Mouse (Mus musculus) MEL (cell line): ENCODE results near the gene Fhit.

ENCODE experiments used
- CTCF ChIP-seq, 3 experiments: IDR thresholded peaks in 2 of 3; conservative IDR thresholded peaks in 1 of 3; 2 replicates each; pipeline ENCODE4 v1.5.1; 2011 to 2012; ENCODE audit warnings: low read length in 3 of 3, low read depth in 2 of 3, mild to moderate bottlenecking in 2 of 3, improper control_type of control experiment in 1 of 3, inconsistent platforms in 1 of 3, mixed read lengths in 1 of 3, moderate library complexity in 1 of 3; ENCODE audit not compliant: control insufficient read depth in 1 of 3, insufficient read depth in 1 of 3, poor library complexity in 1 of 3, severe bottlenecking in 1 of 3
- E2F4 ChIP-seq: IDR thresholded peaks from 2 replicates; pipeline ENCODE4 v1.6.1; 2011; ENCODE audit warnings: low read depth, low read length, improper control_type of control experiment, borderline replicate concordance
- ELF1 ChIP-seq: IDR thresholded peaks from 2 replicates; pipeline ENCODE4 v1.6.1; 2014; ENCODE audit warnings: low read depth, mild to moderate bottlenecking, inconsistent platforms, low read length, improper control_type of control experiment, moderate library complexity
- GABPA ChIP-seq: IDR thresholded peaks from 2 replicates; pipeline ENCODE4 v1.6.1; 2012; ENCODE audit warnings: low read depth, mild to moderate bottlenecking, inconsistent platforms, low read length, improper control_type of control experiment, moderate library complexity
- GATA1 ChIP-seq: IDR thresholded peaks from 2 replicates; pipeline ENCODE4 v1.6.1; 2011; ENCODE audit warnings: low read depth, low read length, improper control_type of control experiment
- POLR2A ChIP-seq, 2 experiments: IDR thresholded peaks; 2 replicates each; pipeline ENCODE4 v1.6.1; 2011 to 2012; ENCODE audit warnings: low read length in 2 of 2, mild to moderate bottlenecking in 2 of 2, control low read depth in 1 of 2, improper control_type of control experiment in 1 of 2, low read depth in 1 of 2, moderate library complexity in 1 of 2; ENCODE audit not compliant: control insufficient read depth in 1 of 2, insufficient read depth in 1 of 2, poor library complexity in 1 of 2
- RAD21 ChIP-seq: IDR thresholded peaks from 2 replicates; pipeline ENCODE4 v1.6.1; 2011; ENCODE audit warnings: mild to moderate bottlenecking, low read depth, low read length, improper control_type of control experiment
- RCOR1 ChIP-seq: IDR thresholded peaks from 2 replicates; pipeline ENCODE4 v1.6.1; 2012; ENCODE audit warnings: low read depth, mild to moderate bottlenecking, inconsistent platforms, low read length, improper control_type of control experiment
- UBTF ChIP-seq: IDR thresholded peaks from 2 replicates; pipeline ENCODE4 v1.6.1; 2012; ENCODE audit warnings: low read depth, mild to moderate bottlenecking, inconsistent platforms, low read length, improper control_type of control experiment, moderate library complexity, borderline replicate concordance; ENCODE audit not compliant: insufficient read depth
- ZC3H11A ChIP-seq: IDR thresholded peaks from 2 replicates; pipeline ENCODE4 v1.6.1; 2012; ENCODE audit warnings: low read depth, mild to moderate bottlenecking, inconsistent platforms, low read length, improper control_type of control experiment
- ZKSCAN1 ChIP-seq: IDR thresholded peaks from 2 replicates; pipeline ENCODE4 v1.6.1; 2012; ENCODE audit warnings: low read depth, mild to moderate bottlenecking, inconsistent platforms, low read length, improper control_type of control experiment, moderate library complexity
- ZNF384 ChIP-seq: IDR thresholded peaks from 2 replicates; pipeline ENCODE4 v1.6.1; 2012; ENCODE audit warnings: low read depth, mild to moderate bottlenecking, inconsistent platforms, low read length, improper control_type of control experiment

GRCm38 (mm10) chr14:9544364-9544763, 1617.5 kb downstream of the Fhit start:
- no peak for TF ChIP-seq ZC3H11A
- no peak for TF ChIP-seq GABPA
- TF ChIP-seq CTCF (IDR thresholded peaks at IDR 0.05 in 2 of 3, conservative IDR thresholded peaks at IDR 0.05 in 1 of 3; ENCODE audit: control insufficient read depth in 1 of 3, insufficient read depth in 1 of 3, low read depth in 2 of 3, low read length in 3 of 3, poor library complexity in 1 of 3, severe bottlenecking in 1 of 3) = no peak
- no peak for TF ChIP-seq ELF1
- no peak for TF ChIP-seq UBTF
- no peak for TF ChIP-seq RAD21
- TF ChIP-seq POLR2A (IDR thresholded peaks at IDR 0.05; ENCODE audit: control insufficient read depth in 1 of 2, insufficient read depth in 1 of 2, low read depth in 1 of 2, low read length in 2 of 2, poor library complexity in 1 of 2) = no peak
- TF ChIP-seq ZKSCAN1 = no peak
- TF ChIP-seq E2F4 = no peak
- TF ChIP-seq GATA1 = no peak
- TF ChIP-seq RCOR1 = no peak
- no peak for TF ChIP-seq ZNF384
